Mouse (Mus musculus): ENCODE data around the gene Gm26620.

Gene Gm26620

GRCm38 (mm10) chr1:170884978-170885561 is at the start of gene Gm26620, which contains the start of gene Dusp12:
Gene Gm26620 (plus strand): TSS chr1:170885065.
Gene Dusp12 (minus strand): TSS chr1:170885540.
- peak; percentile 88 to 89 for DNase-seq

DNA sequence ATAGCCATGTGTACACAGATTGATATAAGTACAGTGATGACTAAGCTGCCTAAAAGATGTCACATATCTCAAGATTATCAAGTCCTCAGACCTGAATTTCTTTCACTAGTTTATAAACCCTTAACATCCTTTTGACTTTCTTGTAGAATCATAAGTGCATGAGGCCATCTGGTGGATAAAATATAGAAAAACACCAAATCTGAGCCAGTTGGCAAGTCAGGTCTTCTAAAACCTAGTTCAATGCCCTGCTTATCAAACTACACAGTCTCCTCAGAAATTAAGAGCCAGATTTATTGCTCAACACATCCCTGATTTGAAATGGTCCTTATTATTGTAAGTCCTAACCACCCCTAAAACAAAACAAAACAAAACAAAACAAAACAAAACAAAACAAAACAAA is 45.2 kb upstream of the Gm26620 start:
- peak in 1 of 2 experiments; percentile 38 for DNase-seq

DNA sequence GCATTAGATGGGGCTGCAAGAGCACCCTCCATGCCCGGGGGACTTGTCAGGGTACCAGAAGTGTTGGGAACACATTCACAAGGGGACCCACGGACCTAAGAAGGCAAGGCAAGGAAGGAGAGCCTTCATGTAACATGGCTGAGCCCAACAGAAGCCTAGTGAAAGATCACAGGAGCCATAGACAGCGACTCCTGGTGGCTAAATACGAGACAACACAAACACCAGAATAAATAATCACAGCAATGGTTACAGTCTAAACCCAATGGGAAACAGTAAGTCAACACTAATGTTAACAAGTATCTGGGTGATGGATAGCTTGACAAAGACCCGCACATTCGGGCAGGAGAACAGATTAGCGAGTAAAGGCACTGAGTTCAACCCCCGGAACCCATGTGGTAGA is 40.5 kb upstream of the Gm26620 start:
- peak; percentile 23 to 36 for DNase-seq

DNA sequence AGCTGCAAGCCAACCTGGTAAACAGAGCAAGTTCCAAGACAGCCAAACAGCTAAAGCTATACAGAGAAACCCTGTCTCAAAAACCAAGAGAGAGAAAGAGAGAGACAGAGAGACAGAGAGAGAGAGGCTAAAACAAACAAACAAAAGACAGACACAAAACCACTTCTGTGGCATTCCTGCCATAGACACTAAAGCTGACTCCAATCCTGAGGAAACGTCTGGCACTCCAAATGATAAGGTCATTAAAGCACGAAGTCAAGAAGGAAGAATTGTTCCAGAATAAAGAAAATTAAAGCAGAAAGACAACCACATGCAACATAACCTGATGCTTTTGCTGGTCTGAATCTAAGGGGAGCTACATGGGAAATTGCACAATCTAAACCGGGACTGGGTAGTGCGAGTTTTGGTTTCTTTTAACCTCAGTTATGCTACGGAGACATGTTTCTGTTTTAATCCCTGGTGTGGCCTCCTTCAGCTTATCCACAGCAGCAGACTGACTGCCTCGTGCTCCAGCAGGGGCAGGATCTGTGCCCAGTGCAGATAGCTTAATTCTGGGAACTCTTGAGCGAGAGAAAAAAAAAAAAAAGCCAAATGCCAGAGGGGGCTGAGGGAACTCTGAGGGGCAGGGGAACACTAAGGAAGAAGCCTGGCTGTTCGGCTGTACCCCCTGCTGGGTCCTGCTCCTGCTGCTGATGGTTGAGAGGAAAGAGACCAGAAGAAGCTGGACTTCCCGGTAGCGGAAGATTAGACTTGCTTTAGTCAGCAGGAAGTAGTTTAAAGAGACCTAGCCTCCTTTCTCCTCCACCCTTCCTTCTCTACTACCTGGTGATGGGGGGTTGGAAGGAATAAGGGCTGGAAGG is 39.2 kb upstream of the Gm26620 start:
- peak; percentile 10 to 20 for DNase-seq

DNA sequence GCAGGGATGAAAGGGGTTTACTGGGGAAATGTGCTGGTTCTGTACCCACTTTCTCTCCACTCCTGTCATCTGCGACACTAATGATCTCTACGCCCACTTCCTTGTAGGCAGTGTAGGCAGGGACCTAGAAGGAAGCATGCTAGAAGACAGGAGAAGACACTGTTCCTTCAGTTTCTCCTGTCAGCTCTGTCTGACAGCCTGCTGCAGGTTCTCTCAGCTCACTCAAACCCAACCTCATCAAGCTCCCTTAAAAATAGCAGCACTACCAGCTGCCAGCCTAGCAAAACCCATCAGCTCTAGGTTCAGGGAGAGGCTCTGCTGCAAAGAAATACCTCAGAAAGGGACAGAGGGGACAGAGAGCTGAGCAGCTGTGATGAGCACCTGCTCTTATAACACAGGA is 34.9 kb upstream of the Gm26620 start:
- DNase-seq, result no peak

- no peak for DNase-seq
Measured at GRCm38 (mm10) chr1:170850637-170851624, 33.9 kb upstream of the Gm26620 start.

DNA sequence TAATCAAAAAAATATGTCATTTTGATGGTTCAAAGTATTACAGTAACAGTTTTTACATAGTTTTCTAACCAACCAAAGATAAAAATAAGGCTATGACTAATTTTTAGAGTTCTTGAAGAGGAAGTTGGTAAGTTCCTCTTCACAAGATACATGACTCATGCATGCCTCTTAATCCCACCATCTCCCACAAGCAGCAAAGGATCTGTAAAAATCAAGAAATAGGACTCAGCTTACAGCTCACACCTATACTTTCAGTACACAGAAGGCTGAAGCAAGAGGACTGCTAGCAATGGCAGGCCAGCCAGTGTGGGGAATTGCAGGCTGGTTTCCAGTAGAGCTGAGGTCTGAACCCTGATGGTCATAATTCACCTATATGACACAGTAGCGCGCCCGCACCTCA is 31.3 kb upstream of the Gm26620 start:
- no peak for DNase-seq

- no peak for DNase-seq
Measured at GRCm38 (mm10) chr1:170855056-170855760, 29.7 kb upstream of the Gm26620 start.

GRCm38 (mm10) chr1:170857369-170857768 is 27.5 kb upstream of the Gm26620 start:
- peak; percentile 29 to 45 for DNase-seq

DNA sequence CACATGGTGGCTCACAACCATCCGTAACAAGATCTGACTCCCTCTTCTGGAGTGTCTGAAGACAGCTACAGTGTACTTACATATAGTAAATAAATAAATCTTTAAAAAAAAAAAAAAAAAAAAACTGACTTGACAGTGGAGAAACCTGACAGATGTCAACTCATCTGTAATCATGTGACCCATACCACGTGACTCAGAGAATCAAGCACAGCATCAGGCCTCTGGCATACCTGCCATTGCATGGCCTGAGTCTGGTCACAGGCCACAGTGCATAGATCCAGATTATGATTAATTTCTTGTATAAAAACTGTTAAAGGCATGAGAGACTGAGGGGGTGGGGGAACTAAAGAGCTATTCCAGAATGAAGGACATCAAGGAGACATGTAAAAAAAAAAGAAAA is 26.0 kb upstream of the Gm26620 start:
- DNase-seq, result no peak

GRCm38 (mm10) chr1:170861671-170862434 is 23.0 kb upstream of the Gm26620 start:
- no peak for DNase-seq

- no peak for DNase-seq
Measured at GRCm38 (mm10) chr1:170862435-170862717, 22.5 kb upstream of the Gm26620 start.

GRCm38 (mm10) chr1:170863033-170863432 is 21.8 kb upstream of the Gm26620 start:
- no peak for DNase-seq

DNA sequence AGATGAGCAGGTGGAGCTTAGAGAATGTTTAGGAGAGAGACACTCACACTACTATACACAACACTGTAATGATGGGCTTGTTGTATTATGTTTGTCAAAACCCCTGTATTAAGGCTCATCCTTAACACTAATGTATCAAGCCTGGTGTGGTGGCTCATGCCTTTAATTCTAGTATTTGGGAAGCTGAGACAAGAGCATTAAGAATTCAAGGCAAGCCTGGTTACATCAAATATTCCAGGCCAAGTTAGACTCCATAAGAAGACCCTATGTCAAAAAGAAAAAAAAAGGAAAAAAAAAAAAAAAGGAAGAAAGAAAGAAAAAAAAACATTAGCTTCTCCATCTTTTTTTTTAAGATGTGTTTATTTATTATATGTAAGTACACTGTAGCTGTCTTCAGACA is 20.6 kb upstream of the Gm26620 start:
- DNase-seq, result no peak

GRCm38 (mm10) chr1:170864754-170865153 is 20.1 kb upstream of the Gm26620 start:
- no peak for DNase-seq

DNA sequence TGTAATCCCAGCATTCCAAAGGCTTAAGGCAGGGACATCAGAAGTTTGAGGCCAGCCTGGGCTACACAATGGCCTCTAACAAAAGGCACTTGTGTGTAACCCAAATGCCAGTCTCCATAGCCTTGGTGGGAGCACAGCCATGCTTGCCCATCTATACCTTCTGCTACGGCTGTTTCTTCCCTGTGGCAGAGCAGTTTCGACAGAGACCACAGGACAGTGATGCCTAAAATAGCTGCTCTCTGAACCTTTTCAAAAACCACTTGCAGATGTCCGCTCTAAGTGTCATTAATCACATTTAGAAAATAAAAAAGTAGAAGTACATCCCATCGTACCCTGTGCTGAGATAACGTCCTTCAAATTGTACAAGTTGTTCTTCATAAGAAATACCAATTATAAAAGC is 19.5 kb upstream of the Gm26620 start:
- DNase-seq, result no peak

- DNase-seq, result peak in 1 of 2 experiments; percentile 47
Measured at GRCm38 (mm10) chr1:170866992-170867690, 17.7 kb upstream of the Gm26620 start.

GRCm38 (mm10) chr1:170867691-170868105 is 17.2 kb upstream of the Gm26620 start, which contains the start of gene Atf6:
Gene Atf6 (minus strand): TSS chr1:170867771.
- peak; percentile 98 for DNase-seq

DNA sequence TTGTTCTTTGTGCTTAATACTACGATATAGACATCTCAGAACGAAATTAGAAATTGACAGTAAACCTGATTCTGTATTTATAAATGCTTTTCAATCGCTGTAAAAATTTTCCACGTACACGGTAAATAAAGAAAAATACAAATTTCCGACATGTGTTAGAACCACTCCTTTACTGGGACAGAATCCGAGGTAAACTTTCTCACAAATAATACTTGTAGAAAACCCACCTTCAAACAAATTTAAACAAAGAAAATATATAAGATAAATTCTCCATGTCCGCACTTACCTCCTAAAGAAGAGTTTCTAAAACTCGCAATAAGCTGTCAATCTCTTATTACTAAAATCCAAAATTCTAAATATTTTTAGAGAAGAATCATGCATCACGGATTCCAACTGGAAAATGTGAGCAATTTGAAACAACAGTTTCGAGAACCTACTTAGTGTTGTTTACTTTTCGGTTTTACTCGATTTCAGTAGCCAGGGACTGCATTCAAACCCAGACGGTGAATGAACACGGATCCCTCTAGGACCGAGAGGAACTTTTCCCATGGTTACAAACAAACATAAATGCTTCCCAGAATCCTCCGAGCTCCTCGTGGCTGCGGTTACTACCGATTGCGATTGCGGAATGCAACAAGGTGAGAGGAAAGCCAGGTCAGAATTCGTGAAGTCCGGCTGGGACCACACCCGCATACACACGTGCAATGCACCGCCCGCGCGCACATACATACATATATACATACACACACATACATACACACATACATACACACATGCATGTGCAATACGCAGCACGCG is 16.6 kb upstream of the Gm26620 start:
- peak; percentile 71 to 80 for DNase-seq

GRCm38 (mm10) chr1:170868905-170869283 is 16.0 kb upstream of the Gm26620 start:
- no peak for DNase-seq
